Mouse (Mus musculus) gastrocnemius, postnatal 10 days (tissue): Measurements from ENCODE around the gene Mblac1. TPM values are rescaled to one million over a fixed set of nuclear protein-coding genes. Genes with fewer than 3 reads are reported as not detected.

Experiments used
- DNase-seq: peaks from one replicate; pipeline ENCODE4 v3.0.0; 2021; ENCODE audit warnings: mixed read lengths
- long read RNA-seq, 2 experiments: library from polyadenylated mRNA; stranded (forward); transcript quantifications; one replicate each; pipeline ENCODE4 v2.0.0; 2021
- total RNA-seq, 2 experiments: library from RNA; stranded (reverse); gene quantifications; 2 replicates each; pipeline ENCODE4 v1.2.3; 2021

Mblac1 gene
- 1 to 10 TPM; 2.7 to 3.5 TPM for total RNA-seq
- long read RNA-seq, experiment 1, partial matches to known transcripts, result 0 of 4 reads
- long read RNA-seq, experiment 1, other reads (novel, unspliced or antisense), result 0 of 4 reads
- long read RNA-seq, experiment 2, partial matches to known transcripts, result 0 of 2 reads
- long read RNA-seq, experiment 2, other reads (novel, unspliced or antisense), result 0 of 2 reads

GRCm38 (mm10) chr5:138193771-138194727, at the start of gene Mblac1:
Gene Mblac1, plus strand, starts transcription at chr5:138194314.
- peak; percentile 75 for DNase-seq

GRCm38 (mm10) chr5:138154390-138154789, 39.7 kb upstream of the Mblac1 start:
- DNase-seq, result no peak

GRCm38 (mm10) chr5:138155443-138155976, 38.6 kb upstream of the Mblac1 start, which contains the start of gene Zfp113:
Gene Zfp113, minus strand, starts transcription at chr5:138155744.
- DNase-seq, result peak; percentile 69

GRCm38 (mm10) chr5:138160224-138160762, 33.8 kb upstream of the Mblac1 start:
- no peak for DNase-seq

GRCm38 (mm10) chr5:138160842-138161665, 33.1 kb upstream of the Mblac1 start, which contains the start of gene Cops6:
Gene Cops6, plus strand, starts transcription at chr5:138161071.
- peak; percentile 94 for DNase-seq

GRCm38 (mm10) chr5:138163046-138163445, 31.1 kb upstream of the Mblac1 start:
- no peak for DNase-seq

- DNase-seq, result no peak
Observed at GRCm38 (mm10) chr5:138163610-138164009, 30.5 kb upstream of the Mblac1 start.

- DNase-seq, result no peak
Observed at GRCm38 (mm10) chr5:138165594-138165993, 28.5 kb upstream of the Mblac1 start.

- peak; percentile 99 for DNase-seq
Observed at GRCm38 (mm10) chr5:138170936-138171561, 23.1 kb upstream of the Mblac1 start.

GRCm38 (mm10) chr5:138171695-138172491, 22.2 kb upstream of the Mblac1 start, which contains the start of the genes Ap4m1 and Mcm7:
Gene Ap4m1, plus strand, starts transcription at chr5:138172002.
Gene Mcm7, minus strand, starts transcription at chr5:138172422.
- peak; percentile 98 for DNase-seq

GRCm38 (mm10) chr5:138173217-138173616, 20.9 kb upstream of the Mblac1 start:
- DNase-seq, result no peak

- peak; percentile 84 for DNase-seq
Observed at GRCm38 (mm10) chr5:138186950-138187638, 7.0 kb upstream of the Mblac1 start, which contains the start of the genes Taf6 and Cnpy4. Gene Taf6, minus strand, starts transcription at chr5:138187451. Gene Cnpy4, plus strand, starts transcription at chr5:138187485.

- peak; percentile 29 for DNase-seq
Observed at GRCm38 (mm10) chr5:138187661-138188306, 6.3 kb upstream of the Mblac1 start.

GRCm38 (mm10) chr5:138194755-138195345, 736 bp downstream of the Mblac1 start:
- peak; percentile 33 for DNase-seq

- DNase-seq, result no peak
Observed at GRCm38 (mm10) chr5:138195463-138195862, 1.3 kb downstream of the Mblac1 start.

- no peak for DNase-seq
Observed at GRCm38 (mm10) chr5:138199576-138199975, 5.5 kb downstream of the Mblac1 start.

GRCm38 (mm10) chr5:138202086-138202485, 8.0 kb downstream of the Mblac1 start:
- DNase-seq, result no peak

GRCm38 (mm10) chr5:138207253-138207652, 13.1 kb downstream of the Mblac1 start:
- DNase-seq, result no peak
